Mouse (Mus musculus): ENCODE data around the gene Olfr811.

GRCm38 (mm10) chr10:129765182-129765581, 39.0 kb downstream of the Olfr811 start, which contains the start of gene Olfr808:
- TF ChIP-seq USF1 (IDR thresholded peaks at IDR 0.05; ENCODE audit: low read depth) (no peak), POLR2A (IDR thresholded peaks at IDR 0.05; ENCODE audit: insufficient read length, low read depth) (no peak)
